ENCODE assay signal across 8 mouse cellular contexts in genomic region chrX:71051361-71052114, GRCm38 (mm10). TPM values are rescaled to one million over a fixed set of nuclear protein-coding genes. Genes with fewer than 3 reads are reported as not detected.
DNase-seq lines count a peak whose midpoint lies in the region; ATAC-seq lines count a peak whose summit lies in the region.

No protein-coding gene starts in this region.

- H3K9me3 ChIP-seq in forebrain, embryonic 16.5 days (ENCODE audit: control insufficient read depth, low read length), result no peaks in the 10 kb centered on the region
- H3K9me3 ChIP-seq in hindbrain, embryonic 15.5 days, result no peaks in the 10 kb centered on the region
- H3K9me3 ChIP-seq in limb, embryonic 11.5 days (ENCODE audit: control insufficient read depth, low read length), result no peaks in the 10 kb centered on the region

- WGBS in forebrain, embryonic 16.5 days, result 18% methylated on average over 30 of the region's 30 CpGs
- 24% methylated on average over 26 of the region's 30 CpGs for WGBS in hindbrain, embryonic 15.5 days
- 22% methylated on average over 29 of the region's 30 CpGs for WGBS in limb, embryonic 11.5 days

- peak overlapping the region; percentile 85 for H3K4me3 ChIP-seq in brown adipose tissue, adult 24 weeks (ENCODE audit: insufficient read depth, low read depth, low read length)
- H3K4me3 ChIP-seq in forebrain, embryonic 16.5 days (replicated peaks; ENCODE audit: low read length), result peak overlapping the region; percentile 56
- H3K4me3 ChIP-seq in hindbrain, embryonic 15.5 days, result peak overlapping the region; percentile 54
- peak overlapping the region; percentile 34 for H3K4me3 ChIP-seq in limb, embryonic 11.5 days (ENCODE audit: low read depth, low read length)

- H3K27me3 ChIP-seq in forebrain, embryonic 16.5 days (replicated peaks; ENCODE audit: control insufficient read depth, insufficient read depth, low read length), result no peaks in the 10 kb centered on the region
- 0 out of 2 replicates have a peak, but pooled peaks cover 2% of the 10 kb centered on the region for H3K27me3 ChIP-seq in hindbrain, embryonic 15.5 days
- H3K27me3 ChIP-seq in limb, embryonic 11.5 days (ENCODE audit: control insufficient read depth, insufficient read depth, low read length), result peaks cover 42% of the 10 kb centered on the region

- no peaks in the 10 kb centered on the region for H3K36me3 ChIP-seq in forebrain, embryonic 16.5 days (ENCODE audit: control insufficient read depth, insufficient read depth)
- no peaks in the 10 kb centered on the region for H3K36me3 ChIP-seq in hindbrain, embryonic 15.5 days
- H3K36me3 ChIP-seq in limb, embryonic 11.5 days (ENCODE audit: control insufficient read depth, insufficient read depth, low read length), result no peaks in the 10 kb centered on the region

- peak overlapping the region; percentile 72 for H3K27ac ChIP-seq in brown adipose tissue, adult 24 weeks (replicated peaks; ENCODE audit: low read depth, low read length)
- H3K27ac ChIP-seq in forebrain, embryonic 16.5 days (ENCODE audit: low read length), result peak overlapping the region; percentile 84
- H3K27ac ChIP-seq in hindbrain, embryonic 15.5 days (replicated peaks), result peak overlapping the region; percentile 67
- no peak overlapping the region for H3K27ac ChIP-seq in limb, embryonic 11.5 days (replicated peaks; ENCODE audit: low read depth, low read length)

- peak overlapping the region; percentile 61 for H3K4me2 ChIP-seq in forebrain, embryonic 16.5 days (ENCODE audit: low read length)
- H3K4me2 ChIP-seq in hindbrain, embryonic 15.5 days, result peak overlapping the region; percentile 77
- H3K4me2 ChIP-seq in limb, embryonic 11.5 days (ENCODE audit: low read depth, severe bottlenecking), result peak overlapping the region; percentile 57

- peak; percentile 66 for ATAC-seq in forebrain, embryonic 16.5 days
- ATAC-seq in hindbrain, embryonic 15.5 days (ENCODE audit: low FRiP score, low read depth), result peak; percentile 75
- ATAC-seq in limb, embryonic 11.5 days (ENCODE audit: insufficient number of reproducible peaks, low FRiP score, low TSS enrichment, low read depth), result peak; percentile 73

- peak overlapping the region; percentile 68 for H3K9ac ChIP-seq in forebrain, embryonic 16.5 days (replicated peaks; ENCODE audit: low read depth, low read length)
- H3K9ac ChIP-seq in hindbrain, embryonic 15.5 days, result peak overlapping the region; percentile 66
- H3K9ac ChIP-seq in limb, embryonic 11.5 days (ENCODE audit: low read length), result peak overlapping the region; percentile 47

- peak; percentile 93 for DNase-seq in heart, adult 11 months
- DNase-seq in heart, adult 8-10 months (ENCODE audit: low spot score), result no peak
- peak; percentile 39 for DNase-seq in limb, embryonic 11.5 days (ENCODE audit: low spot score)
- DNase-seq in neural tube, embryonic 10.5 days (ENCODE audit: extremely low spot score, low spot score), result peak; percentile 33
- DNase-seq in ovary, postnatal 10 days (ENCODE audit: low spot score), result no peak

- H3K4me1 ChIP-seq in brown adipose tissue, adult 24 weeks (ENCODE audit: control insufficient read depth, insufficient read depth, insufficient read length, low read length), result peaks cover 2% of the 10 kb centered on the region; the same call in 1 of the 2 replicates
- H3K4me1 ChIP-seq in forebrain, embryonic 16.5 days (replicated peaks; ENCODE audit: control insufficient read depth, insufficient read depth, low read length), result 0 out of 2 replicates have a peak, but pooled peaks cover 4% of the 10 kb centered on the region
- H3K4me1 ChIP-seq in hindbrain, embryonic 15.5 days (replicated peaks), result peaks cover 18% of the 10 kb centered on the region
- H3K4me1 ChIP-seq in limb, embryonic 11.5 days (ENCODE audit: control insufficient read depth, insufficient read depth, low read length), result no peaks in the 10 kb centered on the region

RNA-seq across cellular contexts. Expression of gene Mamld1, which starts 1.5 kb away (rescaled TPM):
- 1 to 10 TPM; 4.2 to 5.1 (median 4.4) TPM for total RNA-seq in heart, adult 8-10 months (2022)
- polyA plus RNA-seq in brown adipose tissue, adult 24 weeks (2012; ENCODE audit: insufficient read depth, insufficient read length, missing spikeins), result 5.8 and 14.1 TPM in 2 replicates
- polyA plus RNA-seq in forebrain, embryonic 16.5 days (2015; fragmentation: Nextera tagmentation; extraction: Ambion mirVana), result 4.5 and 5.4 TPM in 2 replicates
- polyA plus RNA-seq in hindbrain, embryonic 15.5 days (2015; fragmentation: Nextera tagmentation; extraction: Ambion mirVana), result 5.6 and 6.4 TPM in 2 replicates
- 1.1 and 1.5 TPM in 2 replicates for polyA plus RNA-seq in limb, embryonic 11.5 days (2014; fragmentation: Nextera tagmentation; extraction: Ambion mirVana)

Comparison
In these comparisons a context has a peak if more than half of its experiments do, and no peak if none do; other contexts are left out.
1. DNase-seq: peak in heart, adult 11 months (single experiment), limb, embryonic 11.5 days (single experiment) and neural tube, embryonic 10.5 days (single experiment); none in heart, adult 8-10 months (single experiment) and ovary, postnatal 10 days (single experiment).
2. H3K4me3 ChIP-seq: peak in every context shown above with its lines; median percentile 85 in brown adipose tissue, adult 24 weeks; 56 in forebrain, embryonic 16.5 days; 54 in hindbrain, embryonic 15.5 days; 34 in limb, embryonic 11.5 days.
3. Peak in every context shown above with its lines, with median percentiles within 50 percentile points of each other: ATAC-seq, H3K4me2 ChIP-seq and H3K9ac ChIP-seq.